In genomic region chr7:120843037-120843621, GRCm38 (mm10) we compare ENCODE assay signal across 8 mouse cellular contexts. TPM values are rescaled to one million over a fixed set of nuclear protein-coding genes. Genes with fewer than 3 reads are reported as not detected.
DNase-seq lines count a peak whose midpoint lies in the region; ATAC-seq and TF ChIP-seq lines count a peak whose summit lies in the region.

No protein-coding gene starts in this region.

- TF ChIP-seq CTCF in G1E (IDR thresholded peaks at IDR 0.05; ENCODE audit: low read depth, low read length), result no peak
- TF ChIP-seq CTCF in lung, embryonic 14.5 days (IDR thresholded peaks at IDR 0.05; ENCODE audit: low read depth), result 0 out of 2 replicates have a peak, but pooled peaks have one; percentile 7

- ATAC-seq in G1E (ENCODE audit: extremely low read depth, insufficient number of reproducible peaks, low FRiP score, poor library complexity, severe bottlenecking), result peak; percentile 54
- ATAC-seq in forebrain, embryonic 16.5 days, result peak; percentile 84
- ATAC-seq in lung, embryonic 14.5 days (ENCODE audit: insufficient read depth), result peak; percentile 79

- DNase-seq in G1E (ENCODE audit: low spot score), result peak; percentile 78
- peak; percentile 86 to 88 for DNase-seq in cerebellum, adult 18-20 months
- peak; percentile 83 to 85 for DNase-seq in heart, postnatal 36 days
- peak; percentile 89 for DNase-seq in layer of hippocampus, adult 8-10 months (ENCODE audit: low spot score in 2 of 2)
- peak; percentile 88 for DNase-seq in lung, embryonic 14.5 days
- DNase-seq in ovary, adult 18-20 months (ENCODE audit: low spot score), result peak; percentile 75
- DNase-seq in thymus, postnatal 0 days (ENCODE audit: low spot score), result peak; percentile 82

- peak overlapping the region; percentile 74 for H3K4me3 ChIP-seq in G1E (ENCODE audit: low read depth, low read length)
- peak overlapping the region; percentile 82 for H3K4me3 ChIP-seq in forebrain, embryonic 16.5 days (replicated peaks; ENCODE audit: low read length)
- H3K4me3 ChIP-seq in lung, embryonic 14.5 days (ENCODE audit: low read depth, low read length), result peak overlapping the region; percentile 76

- under 1% methylated on average over 40 of the region's 40 CpGs for WGBS in forebrain, embryonic 16.5 days
- under 1% methylated on average over 40 of the region's 40 CpGs for WGBS in lung, embryonic 14.5 days

- peaks cover 52% of the 10 kb centered on the region for H3K36me3 ChIP-seq in G1E (replicated peaks)
- no peaks in the 10 kb centered on the region for H3K36me3 ChIP-seq in forebrain, embryonic 16.5 days (ENCODE audit: control insufficient read depth, insufficient read depth)
- no peaks in the 10 kb centered on the region for H3K36me3 ChIP-seq in lung, embryonic 14.5 days (ENCODE audit: insufficient read depth)

- H3K4me1 ChIP-seq in G1E (ENCODE audit: insufficient read depth, low read depth, low read length), result peaks cover 72% of the 10 kb centered on the region
- H3K4me1 ChIP-seq in forebrain, embryonic 16.5 days (replicated peaks; ENCODE audit: control insufficient read depth, insufficient read depth, low read length), result peaks cover 15% of the 10 kb centered on the region
- H3K4me1 ChIP-seq in lung, embryonic 14.5 days (ENCODE audit: insufficient read depth), result 0 out of 2 replicates have a peak, but pooled peaks cover 3% of the 10 kb centered on the region

- peak overlapping the region; percentile 52 for H3K4me2 ChIP-seq in forebrain, embryonic 16.5 days (ENCODE audit: low read length)
- peak overlapping the region; percentile 85 for H3K4me2 ChIP-seq in lung, embryonic 14.5 days

- H3K27ac ChIP-seq in forebrain, embryonic 16.5 days (ENCODE audit: low read length), result peak overlapping the region; percentile 99
- peak overlapping the region; percentile 97 for H3K27ac ChIP-seq in lung, embryonic 14.5 days (ENCODE audit: low read depth)

- H3K27me3 ChIP-seq in G1E (ENCODE audit: insufficient read depth, low read length), result no peaks in the 10 kb centered on the region
- no peaks in the 10 kb centered on the region for H3K27me3 ChIP-seq in forebrain, embryonic 16.5 days (replicated peaks; ENCODE audit: control insufficient read depth, insufficient read depth, low read length)
- no peaks in the 10 kb centered on the region for H3K27me3 ChIP-seq in lung, embryonic 14.5 days (ENCODE audit: insufficient read depth, low read length)

- intact Hi-C loops in heart, postnatal 36 days (cut with DNase I), result loop anchor here (2.0 to 5.0 kb wide), 3 partner anchors 18 to 54 kb away; no protein-coding TSS in a partner anchor

- H3K9me3 ChIP-seq in G1E (replicated peaks), result no peaks in the 10 kb centered on the region
- H3K9me3 ChIP-seq in forebrain, embryonic 16.5 days (ENCODE audit: control insufficient read depth, low read length), result no peaks in the 10 kb centered on the region
- H3K9me3 ChIP-seq in lung, embryonic 14.5 days (ENCODE audit: low read depth, low read length), result no peaks in the 10 kb centered on the region

- H3K9ac ChIP-seq in forebrain, embryonic 16.5 days (replicated peaks; ENCODE audit: low read depth, low read length), result peak overlapping the region; percentile 93
- H3K9ac ChIP-seq in lung, embryonic 14.5 days, result peak overlapping the region; percentile 85

RNA-seq across cellular contexts. Expression of gene Eef2k, which starts 0.5 kb away (rescaled TPM):
- total RNA-seq in G1E (2014; fragmentation: Nextera tagmentation) (62.3 and 72.9 TPM in 2 replicates), G1E (2017) (185 and 189 TPM in 2 replicates)
- polyA plus RNA-seq in G1E (2012), result 89.8 and 107 TPM in 2 replicates
- 38.9 and 40.3 TPM in 2 replicates for polyA plus RNA-seq in forebrain, embryonic 16.5 days (2015; fragmentation: Nextera tagmentation; extraction: Ambion mirVana)
- 10 to 100 TPM; 34.3 TPM for total RNA-seq in heart, postnatal 36 days (2021)
- 10 to 100 TPM; 28.4 to 35.9 (median 32.0) TPM for total RNA-seq in layer of hippocampus, adult 8-10 months (2022)
- polyA plus RNA-seq in lung, embryonic 14.5 days (2014; fragmentation: Nextera tagmentation; extraction: Ambion mirVana), result 11.2 and 13.0 TPM in 2 replicates
- polyA plus RNA-seq in thymus, postnatal 0 days (2015; fragmentation: Nextera tagmentation; extraction: Ambion mirVana), result 28.2 and 30.5 TPM in 2 replicates

RNA-seq across cellular contexts. Expression of gene Gm5737, which starts 31.0 kb away (rescaled TPM):
- total RNA-seq in G1E (2014; fragmentation: Nextera tagmentation) (not detected in 2 replicates), G1E (2017) (not detected in 2 replicates)
- polyA plus RNA-seq in G1E (2012), result not detected in 2 replicates
- polyA plus RNA-seq in forebrain, embryonic 16.5 days (2015; fragmentation: Nextera tagmentation; extraction: Ambion mirVana), result not detected in 2 replicates
- under 1 TPM in 1 of 2 experiments, not detected in 1; 0.27 TPM for total RNA-seq in heart, postnatal 36 days (2021)
- under 1 TPM in 1 of 4 experiments, not detected in 3; 0.33 TPM for total RNA-seq in layer of hippocampus, adult 8-10 months (2022)
- polyA plus RNA-seq in lung, embryonic 14.5 days (2014; fragmentation: Nextera tagmentation; extraction: Ambion mirVana), result not detected in 2 replicates
- polyA plus RNA-seq in thymus, postnatal 0 days (2015; fragmentation: Nextera tagmentation; extraction: Ambion mirVana), result not detected in 2 replicates

Comparison
In these comparisons a context has a peak if more than half of its experiments do, and no peak if none do; other contexts are left out.
1. Peak in every context shown above with its lines: DNase-seq, ATAC-seq, H3K4me3 ChIP-seq and H3K27ac ChIP-seq.